Mouse (Mus musculus): ENCODE measurements around the gene Htra2. TPM values are rescaled to one million over a fixed set of nuclear protein-coding genes. Genes with fewer than 3 reads are reported as not detected.

Gene Htra2
- polyA plus RNA-seq, 1 experiment: 119 TPM

- H3K79me3 ChIP-seq (ENCODE audit: low read depth): no peaks in the 10 kb centered on the region
- H3K27me3 ChIP-seq (ENCODE audit: control insufficient read depth, insufficient read depth, insufficient read length): no peaks in the 10 kb centered on the region
- H3K36me3 ChIP-seq (ENCODE audit: control insufficient read depth, insufficient read depth): no peaks in the 10 kb centered on the region
- H3K4me3 ChIP-seq (ENCODE audit: insufficient read depth, poor library complexity, severe bottlenecking): no peak overlapping the region
- H3K79me2 ChIP-seq (ENCODE audit: control insufficient read depth, insufficient read depth): no peaks in the 10 kb centered on the region
- no peak for TF ChIP-seq FOSL1 (IDR thresholded peaks at IDR 0.05; ENCODE audit: insufficient read depth, low read length, poor library complexity, severe bottlenecking)
- TF ChIP-seq USF1 (IDR thresholded peaks at IDR 0.05; ENCODE audit: low read depth): no peak
- no peak for TF ChIP-seq MYOG (IDR thresholded peaks at IDR 0.05; ENCODE audit: control insufficient read depth, extremely low read depth, insufficient read length)
- no peak for TF ChIP-seq MAX (IDR thresholded peaks at IDR 0.05)
- TF ChIP-seq MYOD1 (IDR thresholded peaks at IDR 0.05; ENCODE audit: control insufficient read depth, insufficient read length, low read depth): no peak
- TF ChIP-seq CTCF (IDR thresholded peaks at IDR 0.05; ENCODE audit: control insufficient read depth, insufficient read depth, insufficient read length): no peak
- TF ChIP-seq CEBPB (IDR thresholded peaks at IDR 0.05; ENCODE audit: low read depth): no peak
- H3ac ChIP-seq (ENCODE audit: control insufficient read depth, insufficient read length, low read depth): peak overlapping the region; percentile 46
Measured at GRCm38 (mm10) chr6:83014482-83015466, 40.3 kb downstream of the Htra2 start.

- peak overlapping the region; percentile 7 for H3ac ChIP-seq (ENCODE audit: control insufficient read depth, insufficient read length, low read depth)
- no peak overlapping the region for H3K4me3 ChIP-seq (ENCODE audit: insufficient read depth, poor library complexity, severe bottlenecking)
- TF ChIP-seq USF1 (IDR thresholded peaks at IDR 0.05; ENCODE audit: low read depth) (no peak), FOSL1 (IDR thresholded peaks at IDR 0.05; ENCODE audit: insufficient read depth, low read length, poor library complexity, severe bottlenecking) (no peak), MYOD1 (IDR thresholded peaks at IDR 0.05; ENCODE audit: control insufficient read depth, insufficient read length, low read depth) (no peak), CEBPB (IDR thresholded peaks at IDR 0.05; ENCODE audit: low read depth) (no peak), CTCF (IDR thresholded peaks at IDR 0.05; ENCODE audit: control insufficient read depth, insufficient read depth, insufficient read length) (no peak), MAX (IDR thresholded peaks at IDR 0.05) (peak; percentile 45), MYOG (IDR thresholded peaks at IDR 0.05; ENCODE audit: control insufficient read depth, extremely low read depth, insufficient read length) (no peak)
- no peaks in the 10 kb centered on the region for H3K27me3 ChIP-seq (ENCODE audit: control insufficient read depth, insufficient read depth, insufficient read length)
- no peaks in the 10 kb centered on the region for H3K36me3 ChIP-seq (ENCODE audit: control insufficient read depth, insufficient read depth)
- no peaks in the 10 kb centered on the region for H3K79me3 ChIP-seq (ENCODE audit: low read depth)
- no peaks in the 10 kb centered on the region for H3K79me2 ChIP-seq (ENCODE audit: control insufficient read depth, insufficient read depth)
Measured at GRCm38 (mm10) chr6:83013444-83013843, 41.6 kb downstream of the Htra2 start.

GRCm38 (mm10) chr6:83011756-83012155, 43.3 kb downstream of the Htra2 start:
- Histone ChIP-seq H3K27me3 (ENCODE audit: control insufficient read depth, insufficient read depth, insufficient read length) (no peaks in the 10 kb centered on the region), H3ac (ENCODE audit: control insufficient read depth, insufficient read length, low read depth) (no peak overlapping the region)
- TF ChIP-seq MYOG (IDR thresholded peaks at IDR 0.05; ENCODE audit: control insufficient read depth, extremely low read depth, insufficient read length) (no peak), CEBPB (IDR thresholded peaks at IDR 0.05; ENCODE audit: low read depth) (no peak), FOSL1 (IDR thresholded peaks at IDR 0.05; ENCODE audit: insufficient read depth, low read length, poor library complexity, severe bottlenecking) (no peak), CTCF (IDR thresholded peaks at IDR 0.05; ENCODE audit: control insufficient read depth, insufficient read depth, insufficient read length) (no peak), MAX (IDR thresholded peaks at IDR 0.05) (no peak), MYOD1 (IDR thresholded peaks at IDR 0.05; ENCODE audit: control insufficient read depth, insufficient read length, low read depth) (no peak), USF1 (IDR thresholded peaks at IDR 0.05; ENCODE audit: low read depth) (no peak)

GRCm38 (mm10) chr6:83011255-83011654, 43.8 kb downstream of the Htra2 start:
- Histone ChIP-seq H3ac (ENCODE audit: control insufficient read depth, insufficient read length, low read depth) (no peak overlapping the region), H3K4me3 (ENCODE audit: insufficient read depth, poor library complexity, severe bottlenecking) (no peak overlapping the region), H3K79me3 (ENCODE audit: low read depth) (no peaks in the 10 kb centered on the region), H3K79me2 (ENCODE audit: control insufficient read depth, insufficient read depth) (no peaks in the 10 kb centered on the region), H3K36me3 (ENCODE audit: control insufficient read depth, insufficient read depth) (no peaks in the 10 kb centered on the region), H3K27me3 (ENCODE audit: control insufficient read depth, insufficient read depth, insufficient read length) (no peaks in the 10 kb centered on the region)
- TF ChIP-seq MYOD1 (IDR thresholded peaks at IDR 0.05; ENCODE audit: control insufficient read depth, insufficient read length, low read depth): no peak
- TF ChIP-seq USF1 (IDR thresholded peaks at IDR 0.05; ENCODE audit: low read depth): no peak
- TF ChIP-seq MAX (IDR thresholded peaks at IDR 0.05): no peak
- no peak for TF ChIP-seq CEBPB (IDR thresholded peaks at IDR 0.05; ENCODE audit: low read depth)
- TF ChIP-seq FOSL1 (IDR thresholded peaks at IDR 0.05; ENCODE audit: insufficient read depth, low read length, poor library complexity, severe bottlenecking): no peak
- TF ChIP-seq CTCF (IDR thresholded peaks at IDR 0.05; ENCODE audit: control insufficient read depth, insufficient read depth, insufficient read length): no peak
- no peak for TF ChIP-seq MYOG (IDR thresholded peaks at IDR 0.05; ENCODE audit: control insufficient read depth, extremely low read depth, insufficient read length)

More at GRCm38 (mm10) chr6:83011756-83012155, 43.3 kb downstream of the Htra2 start:
- Histone ChIP-seq H3K36me3 (ENCODE audit: control insufficient read depth, insufficient read depth) (no peaks in the 10 kb centered on the region), H3K79me2 (ENCODE audit: control insufficient read depth, insufficient read depth) (no peaks in the 10 kb centered on the region), H3K4me3 (ENCODE audit: insufficient read depth, poor library complexity, severe bottlenecking) (no peak overlapping the region), H3K79me3 (ENCODE audit: low read depth) (no peaks in the 10 kb centered on the region)

- Histone ChIP-seq H3K79me2 (ENCODE audit: control insufficient read depth, insufficient read depth) (no peaks in the 10 kb centered on the region), H3K4me3 (ENCODE audit: insufficient read depth, poor library complexity, severe bottlenecking) (no peak overlapping the region), H3K27me3 (ENCODE audit: control insufficient read depth, insufficient read depth, insufficient read length) (no peaks in the 10 kb centered on the region), H3K36me3 (ENCODE audit: control insufficient read depth, insufficient read depth) (no peaks in the 10 kb centered on the region), H3ac (ENCODE audit: control insufficient read depth, insufficient read length, low read depth) (no peak overlapping the region), H3K79me3 (ENCODE audit: low read depth) (no peaks in the 10 kb centered on the region)
- TF ChIP-seq MYOD1 (IDR thresholded peaks at IDR 0.05; ENCODE audit: control insufficient read depth, insufficient read length, low read depth) (no peak), USF1 (IDR thresholded peaks at IDR 0.05; ENCODE audit: low read depth) (no peak), FOSL1 (IDR thresholded peaks at IDR 0.05; ENCODE audit: insufficient read depth, low read length, poor library complexity, severe bottlenecking) (no peak), CTCF (IDR thresholded peaks at IDR 0.05; ENCODE audit: control insufficient read depth, insufficient read depth, insufficient read length) (no peak), CEBPB (IDR thresholded peaks at IDR 0.05; ENCODE audit: low read depth) (no peak), MAX (IDR thresholded peaks at IDR 0.05) (no peak), MYOG (IDR thresholded peaks at IDR 0.05; ENCODE audit: control insufficient read depth, extremely low read depth, insufficient read length) (no peak)
Measured at GRCm38 (mm10) chr6:83010010-83010409, 45.1 kb downstream of the Htra2 start.
